Mouse (Mus musculus): ENCODE results near the gene Ksr1. TPM values are rescaled to one million over a fixed set of nuclear protein-coding genes. Genes with fewer than 3 reads are reported as not detected.

The Ksr1 gene
- polyA plus RNA-seq, 2 experiments, result 1.7 to 4.0 TPM

- Histone ChIP-seq H3K27ac (peak overlapping the region; percentile 74), H3K4me3 (ENCODE audit: insufficient read depth in 1 of 2, low read depth in 2 of 2, low read length in 2 of 2) (no peak overlapping the region), H3K9me3 (ENCODE audit: control insufficient read depth, low read length) (no peaks in the 10 kb centered on the region; the same call in 1 of the 2 replicates), H3K4me1 (replicated peaks; ENCODE audit: control insufficient read depth in 2 of 2, insufficient read depth in 2 of 2, low read length in 1 of 2) (peaks cover 52 to 64% of the 10 kb centered on the region in 2 experiments), H3K27me3 (ENCODE audit: control insufficient read depth, insufficient read depth, low read length) (no peaks in the 10 kb centered on the region), H3K4me2 (ENCODE audit: low read depth) (no peak overlapping the region), H3K36me3 (replicated peaks; ENCODE audit: control insufficient read depth, insufficient read depth, low read depth) (no peaks in the 10 kb centered on the region), H3K9ac (replicated peaks) (peak overlapping the region; percentile 24)
- DNase-seq (ENCODE audit: low read depth in 3 of 3, low spot score in 3 of 3) (no peak), ATAC-seq (ENCODE audit: insufficient read depth) (no peak)
- no peak for TF ChIP-seq EP300 (IDR thresholded peaks at IDR 0.05; ENCODE audit: low read depth)
- TF ChIP-seq CTCF (IDR thresholded peaks at IDR 0.05; ENCODE audit: low read depth), result no peak
Measured at GRCm38 (mm10) chr11:79053437-79053836, 92.8 kb downstream of the Ksr1 start.

DNA sequence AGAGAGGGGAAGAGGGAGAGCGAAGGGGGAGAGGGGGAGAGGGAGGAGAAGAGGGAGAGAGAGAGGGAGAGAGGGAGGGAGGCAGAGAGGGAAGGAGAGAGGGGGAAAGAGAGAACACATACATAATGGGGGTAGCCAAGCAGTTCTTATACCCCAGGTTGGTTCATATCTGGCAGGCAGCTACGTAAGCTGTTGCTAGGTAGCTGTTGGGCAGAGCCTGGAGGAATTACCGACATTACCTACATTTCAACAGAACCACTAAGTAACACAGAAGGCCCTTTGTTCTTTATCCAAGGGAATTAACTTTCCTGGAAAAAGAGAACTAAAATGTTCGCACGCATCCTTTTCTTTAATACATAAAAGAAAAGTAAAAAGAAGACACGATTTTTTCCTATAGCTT lies 93.4 kb downstream of the Ksr1 start:
- H3K9ac ChIP-seq (replicated peaks), result no peak overlapping the region
- H3K27me3 ChIP-seq (ENCODE audit: control insufficient read depth, insufficient read depth, low read length), result no peaks in the 10 kb centered on the region
- H3K27ac ChIP-seq, result peak overlapping the region; percentile 18; the same call in 1 of the 2 replicates
- DNase-seq (ENCODE audit: low read depth in 3 of 3, low spot score in 3 of 3), result no peak
- no peak for ATAC-seq (ENCODE audit: insufficient read depth)
- 78% methylated on average over 6 of the region's 6 CpGs for WGBS (ENCODE audit: insufficient replicate concordance)
- no peaks in the 10 kb centered on the region; the same call in 1 of the 2 replicates for H3K9me3 ChIP-seq (ENCODE audit: control insufficient read depth, low read length)
- H3K36me3 ChIP-seq (replicated peaks; ENCODE audit: control insufficient read depth, insufficient read depth, low read depth), result no peaks in the 10 kb centered on the region
- TF ChIP-seq EP300 (IDR thresholded peaks at IDR 0.05; ENCODE audit: low read depth) (no peak), CTCF (IDR thresholded peaks at IDR 0.05; ENCODE audit: low read depth) (no peak)
- no peak overlapping the region for H3K4me3 ChIP-seq (ENCODE audit: insufficient read depth in 1 of 2, low read depth in 2 of 2, low read length in 2 of 2)
- H3K4me2 ChIP-seq (ENCODE audit: low read depth), result no peak overlapping the region
- H3K4me1 ChIP-seq (replicated peaks; ENCODE audit: control insufficient read depth in 2 of 2, insufficient read depth in 2 of 2, low read length in 1 of 2), result peaks cover 45 to 58% of the 10 kb centered on the region in 2 experiments

DNA sequence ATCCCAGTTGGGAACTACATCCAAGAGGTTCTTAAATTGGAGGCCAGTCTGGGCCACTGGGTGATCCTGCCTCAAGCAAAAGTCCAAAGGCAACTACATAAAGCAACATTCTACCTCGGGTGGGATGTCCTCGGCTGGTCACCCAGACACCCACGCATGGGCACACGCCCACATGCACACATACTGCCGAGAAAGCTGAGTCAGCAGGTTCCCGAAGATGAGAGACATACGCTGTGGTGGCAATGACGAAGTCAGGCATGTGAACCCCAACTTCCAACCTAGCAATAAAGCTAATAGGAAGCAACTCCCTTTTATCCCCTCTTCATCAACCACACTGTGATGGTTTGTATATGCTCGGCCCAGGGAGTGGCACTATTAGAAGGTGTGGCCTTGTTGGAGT lies 94.7 kb downstream of the Ksr1 start:
- Histone ChIP-seq H3K4me1 (replicated peaks; ENCODE audit: control insufficient read depth in 2 of 2, insufficient read depth in 2 of 2, low read length in 1 of 2) (peaks cover 41 to 50% of the 10 kb centered on the region in 2 experiments), H3K4me3 (ENCODE audit: insufficient read depth in 1 of 2, low read depth in 2 of 2, low read length in 2 of 2) (0 out of 4 replicates have a peak overlapping the region, but pooled peaks have one; percentile 12 to 33), H3K4me2 (ENCODE audit: low read depth) (peak overlapping the region; percentile 70), H3K27ac (peak overlapping the region; percentile 36), H3K9ac (replicated peaks) (peak overlapping the region; percentile 37), H3K36me3 (replicated peaks; ENCODE audit: control insufficient read depth, insufficient read depth, low read depth) (no peaks in the 10 kb centered on the region), H3K27me3 (ENCODE audit: control insufficient read depth, insufficient read depth, low read length) (no peaks in the 10 kb centered on the region), H3K9me3 (ENCODE audit: control insufficient read depth, low read length) (no peaks in the 10 kb centered on the region; the same call in 1 of the 2 replicates)
- TF ChIP-seq CTCF (IDR thresholded peaks at IDR 0.05; ENCODE audit: low read depth) (no peak), EP300 (IDR thresholded peaks at IDR 0.05; ENCODE audit: low read depth) (no peak)
- WGBS (ENCODE audit: insufficient replicate concordance), result 32% methylated on average over 9 of the region's 9 CpGs
- ATAC-seq (ENCODE audit: insufficient read depth), result no peak
- no peak for DNase-seq (ENCODE audit: low read depth in 3 of 3, low spot score in 3 of 3)

DNA sequence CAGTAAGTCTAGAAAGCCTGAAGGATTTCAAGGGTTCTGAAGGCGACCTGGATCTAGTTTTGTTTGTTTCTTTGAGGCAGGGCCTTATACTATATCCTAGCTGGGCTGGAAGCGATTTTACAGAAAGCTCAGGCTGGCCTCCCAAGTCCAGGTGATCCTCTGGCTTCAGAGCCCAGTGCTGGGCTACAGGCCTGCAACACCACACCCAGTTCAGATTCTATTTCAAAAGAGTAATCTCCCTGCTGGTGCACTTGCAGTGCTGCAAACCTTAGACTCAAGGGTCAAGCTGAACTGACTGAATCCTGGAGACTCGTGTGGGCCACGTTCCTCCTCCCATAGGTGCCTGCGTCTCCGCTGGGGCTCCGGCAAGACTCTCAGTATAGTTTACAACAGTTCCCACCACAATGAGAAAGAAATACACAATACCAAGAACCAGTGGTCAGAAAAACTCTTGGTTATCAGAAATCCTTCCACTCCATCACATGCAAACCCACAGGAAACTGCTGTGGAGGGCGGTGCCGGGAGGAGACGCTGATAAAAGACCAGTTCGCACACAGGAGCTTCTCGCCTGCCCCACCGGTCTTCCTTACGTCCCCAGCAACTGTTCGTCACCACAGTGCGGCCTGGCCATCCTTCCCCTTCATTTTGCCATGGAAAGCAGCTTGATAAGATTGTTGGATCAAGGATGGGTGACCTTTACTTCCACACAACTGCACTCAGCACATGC lies 95.3 kb downstream of the Ksr1 start:
- peak; percentile 59 for ATAC-seq (ENCODE audit: insufficient read depth)
- TF ChIP-seq CTCF (IDR thresholded peaks at IDR 0.05; ENCODE audit: low read depth) (no peak; the same call in 1 of the 2 replicates), EP300 (IDR thresholded peaks at IDR 0.05; ENCODE audit: low read depth) (no peak)
- no peaks in the 10 kb centered on the region for H3K27me3 ChIP-seq (ENCODE audit: control insufficient read depth, insufficient read depth, low read length)
- H3K9ac ChIP-seq (replicated peaks), result peak overlapping the region; percentile 37
- peak in 2 of 3 experiments; percentile 30 to 37 for DNase-seq (ENCODE audit: low read depth in 3 of 3, low spot score in 3 of 3)
- H3K27ac ChIP-seq, result peak overlapping the region; percentile 36
- no peaks in the 10 kb centered on the region; the same call in 1 of the 2 replicates for H3K9me3 ChIP-seq (ENCODE audit: control insufficient read depth, low read length)
- peak overlapping the region; percentile 70 for H3K4me2 ChIP-seq (ENCODE audit: low read depth)
- H3K36me3 ChIP-seq (replicated peaks; ENCODE audit: control insufficient read depth, insufficient read depth, low read depth), result no peaks in the 10 kb centered on the region
- H3K4me1 ChIP-seq (replicated peaks; ENCODE audit: control insufficient read depth in 2 of 2, insufficient read depth in 2 of 2, low read length in 1 of 2), result peaks cover 41 to 50% of the 10 kb centered on the region in 2 experiments
- 0 out of 4 replicates have a peak overlapping the region, but pooled peaks have one; percentile 12 to 33 for H3K4me3 ChIP-seq (ENCODE audit: insufficient read depth in 1 of 2, low read depth in 2 of 2, low read length in 2 of 2)
- 14% methylated on average over 16 of the region's 16 CpGs for WGBS (ENCODE audit: insufficient replicate concordance)

GRCm38 (mm10) chr11:79048906-79049305 lies 97.3 kb downstream of the Ksr1 start:
- TF ChIP-seq CTCF (IDR thresholded peaks at IDR 0.05; ENCODE audit: low read depth) (peak; percentile 62), EP300 (IDR thresholded peaks at IDR 0.05; ENCODE audit: low read depth) (no peak)
- Histone ChIP-seq H3K9me3 (ENCODE audit: control insufficient read depth, low read length) (no peaks in the 10 kb centered on the region; the same call in 1 of the 2 replicates), H3K36me3 (replicated peaks; ENCODE audit: control insufficient read depth, insufficient read depth, low read depth) (no peaks in the 10 kb centered on the region), H3K27me3 (ENCODE audit: control insufficient read depth, insufficient read depth, low read length) (no peaks in the 10 kb centered on the region), H3K4me1 (replicated peaks; ENCODE audit: control insufficient read depth in 2 of 2, insufficient read depth in 2 of 2, low read length in 1 of 2) (peaks cover 25 to 32% of the 10 kb centered on the region in 2 experiments), H3K27ac (no peak overlapping the region), H3K9ac (replicated peaks) (no peak overlapping the region), H3K4me2 (ENCODE audit: low read depth) (no peak overlapping the region), H3K4me3 (ENCODE audit: insufficient read depth in 1 of 2, low read depth in 2 of 2, low read length in 2 of 2) (no peak overlapping the region)
- DNase-seq (ENCODE audit: low read depth in 3 of 3, low spot score in 3 of 3), result no peak
- 72% methylated on average over 4 of the region's 4 CpGs for WGBS (ENCODE audit: insufficient replicate concordance)
- ATAC-seq (ENCODE audit: insufficient read depth), result no peak

Data from liver, embryonic 14.5 days (tissue).